Mouse (Mus musculus) T-helper 17 cell (primary cell): Measurements from ENCODE around the gene Pdpk1.

Experiments used
- in situ Hi-C, 2 experiments: fragments of 300-600 bp; cut with MboI, MseI; formaldehyde crosslinking; loops; 1 replicate in 1 of 2; 2 replicates in 1 of 2; pipeline ENCODE4 v1.15.1; 2025; ENCODE audit warnings: high pct_unique_total_duplicates in 2 of 2

The Pdpk1 gene

GRCm38 (mm10) chr17:24150824-24151223 is at the start of gene Pdpk1:
TSS of gene Pdpk1 (minus strand) at chr17:24150924.
- in situ Hi-C loops = no loop called here

- in situ Hi-C loops = no loop called here
Observed at GRCm38 (mm10) chr17:24199741-24200140, 49.0 kb upstream of the Pdpk1 start.

- in situ Hi-C loops = no loop called here
Observed at GRCm38 (mm10) chr17:24199252-24199651, 48.5 kb upstream of the Pdpk1 start.

- in situ Hi-C loops = no loop called here
Observed at GRCm38 (mm10) chr17:24197032-24197824, 46.5 kb upstream of the Pdpk1 start.

DNA sequence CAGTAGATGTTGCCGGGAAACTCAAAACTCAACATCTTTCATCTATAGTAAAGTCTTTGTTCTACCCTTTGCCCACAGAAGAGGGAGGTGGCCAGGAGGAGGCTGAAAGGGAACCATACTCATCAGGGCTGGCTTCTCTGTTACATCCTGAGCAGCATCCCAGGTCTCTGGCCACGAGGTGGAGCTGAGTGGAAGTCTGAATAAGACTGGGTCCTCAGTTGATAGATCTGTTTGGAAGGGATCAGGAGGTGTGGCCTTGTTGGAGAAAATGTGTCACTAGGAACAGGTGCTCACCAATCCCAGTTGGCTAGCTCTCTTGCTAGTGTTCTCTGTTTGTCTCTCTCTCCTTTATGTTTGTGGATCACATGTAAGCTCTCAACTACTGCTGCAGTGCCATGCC is 44.6 kb upstream of the Pdpk1 start:
- in situ Hi-C loops = no loop called here

DNA sequence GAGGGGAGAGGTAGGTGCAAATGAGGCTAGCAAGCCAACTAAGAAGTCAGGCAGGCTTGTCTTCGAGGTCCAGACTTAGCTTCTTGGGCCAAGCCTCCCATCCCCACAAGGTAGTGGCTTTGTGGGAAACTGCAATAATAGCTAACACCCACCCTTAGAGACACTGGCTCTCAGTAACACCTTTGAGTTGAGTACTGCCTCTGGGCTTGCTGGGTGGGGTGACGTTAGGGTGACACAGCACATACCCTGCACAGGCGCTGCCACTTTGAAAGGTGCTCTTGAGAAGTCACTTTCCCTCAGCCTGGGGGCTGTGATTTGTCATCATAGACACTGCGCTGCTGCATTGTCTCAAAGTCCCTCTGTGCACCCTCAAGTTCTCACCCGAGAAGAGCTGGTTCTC is 43.0 kb upstream of the Pdpk1 start:
- in situ Hi-C loops = no loop called here

GRCm38 (mm10) chr17:24193268-24193667 is 42.5 kb upstream of the Pdpk1 start:
- in situ Hi-C loops = no loop called here

DNA sequence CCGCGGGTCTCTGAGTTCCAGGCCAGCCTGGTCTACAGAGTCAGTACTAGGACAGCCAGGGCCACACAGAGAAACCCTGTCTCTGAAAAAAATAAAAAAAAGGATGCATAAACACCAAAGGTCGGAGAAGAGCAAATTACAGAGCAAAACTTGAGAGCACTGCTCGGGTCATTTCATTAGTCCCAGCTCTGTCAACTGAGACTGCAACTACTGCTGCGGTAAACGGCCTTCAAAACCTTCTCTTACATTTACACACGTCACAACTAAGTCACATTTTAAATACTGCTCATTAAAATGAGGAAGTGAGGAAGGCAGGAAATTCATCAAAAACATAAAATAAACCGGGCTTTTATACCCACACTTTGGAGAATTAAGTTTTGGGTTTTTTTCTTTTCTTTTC is 42.1 kb upstream of the Pdpk1 start:
- in situ Hi-C loops = no loop called here

DNA sequence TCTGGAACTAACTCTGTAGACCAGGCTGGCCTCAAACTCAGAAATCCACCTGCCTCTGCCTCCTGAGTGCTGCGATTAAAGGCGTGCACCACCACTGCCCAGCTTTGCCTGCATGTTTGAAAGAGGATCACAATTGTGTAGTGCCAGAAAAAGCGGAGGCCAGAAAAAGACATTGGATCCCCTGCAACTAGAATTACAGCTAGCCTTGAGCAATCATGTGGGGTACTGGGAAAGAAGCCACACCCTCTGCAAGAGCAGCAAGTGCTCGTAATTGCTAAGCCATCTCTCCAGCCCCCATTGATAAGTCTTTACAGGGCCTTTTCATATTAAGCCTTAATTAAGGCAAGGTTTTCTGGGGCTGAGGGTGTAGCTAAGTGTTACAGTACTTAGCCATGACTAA is 40.8 kb upstream of the Pdpk1 start:
- in situ Hi-C loops = no loop called here

- in situ Hi-C loops = no loop called here
Observed at GRCm38 (mm10) chr17:24190934-24191333, 40.2 kb upstream of the Pdpk1 start.

GRCm38 (mm10) chr17:24174259-24174658 is 23.5 kb upstream of the Pdpk1 start:
- in situ Hi-C loops = no loop called here

GRCm38 (mm10) chr17:24173423-24173822 is 22.7 kb upstream of the Pdpk1 start:
- in situ Hi-C loops = no loop called here

DNA sequence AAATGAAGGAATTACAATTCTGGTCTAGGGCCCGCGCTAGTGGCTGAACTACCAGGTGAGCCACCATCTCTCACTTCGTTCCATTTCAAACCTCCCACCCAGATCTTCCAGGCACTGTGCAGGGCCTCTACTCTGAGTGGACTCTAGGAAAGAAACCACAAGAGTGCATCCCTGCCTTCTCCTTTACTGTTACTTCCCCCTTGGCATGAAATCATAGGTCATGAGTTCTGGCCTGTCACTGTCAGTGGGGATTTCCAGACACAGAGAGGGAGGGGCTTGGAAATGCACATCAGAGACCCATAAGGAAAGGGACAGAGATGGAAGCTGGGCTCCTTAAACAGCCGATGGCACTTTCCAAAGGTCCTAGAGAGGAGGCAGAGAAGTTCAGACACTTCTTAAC is 21.0 kb upstream of the Pdpk1 start:
- in situ Hi-C loops = no loop called here

- in situ Hi-C loops = no loop called here
Observed at GRCm38 (mm10) chr17:24170729-24171128, 20.0 kb upstream of the Pdpk1 start.

DNA sequence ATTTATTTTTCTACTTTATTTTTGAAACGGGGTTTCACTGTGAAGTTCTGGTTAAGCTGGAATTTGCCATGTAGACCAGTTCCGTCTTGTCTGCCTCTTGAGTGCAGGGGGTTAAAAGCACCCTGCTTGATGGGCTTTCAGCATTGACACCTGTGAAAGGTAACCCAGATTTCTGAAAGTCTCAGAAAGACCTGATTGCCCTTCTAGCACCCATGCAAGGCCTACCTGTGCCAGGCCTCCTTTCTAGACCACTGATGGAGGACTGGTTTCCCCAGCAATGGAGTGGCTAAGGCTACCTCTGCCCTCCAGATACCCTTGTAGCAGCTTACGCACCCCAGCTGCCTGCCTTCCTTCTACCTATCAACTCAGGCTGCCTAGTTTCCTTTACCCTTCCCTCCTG is 19.4 kb upstream of the Pdpk1 start:
- in situ Hi-C loops = no loop called here

- in situ Hi-C loops = loop anchor here in 1 of 2 experiments (5.0 kb wide), 1 partner anchor 38 kb away; the partner anchor contains the start of genes Ntn3 and Tbc1d24
Observed at GRCm38 (mm10) chr17:24169317-24170065, 18.8 kb upstream of the Pdpk1 start, which contains the start of gene Atp6v0c. TSS of gene Atp6v0c (minus strand) at chr17:24169702.

GRCm38 (mm10) chr17:24168590-24169277 is 18.0 kb upstream of the Pdpk1 start:
- in situ Hi-C loops = loop anchor here in 1 of 2 experiments (5.0 kb wide), 1 partner anchor 39 kb away; the partner anchor contains the start of genes Ntn3 and Tbc1d24

DNA sequence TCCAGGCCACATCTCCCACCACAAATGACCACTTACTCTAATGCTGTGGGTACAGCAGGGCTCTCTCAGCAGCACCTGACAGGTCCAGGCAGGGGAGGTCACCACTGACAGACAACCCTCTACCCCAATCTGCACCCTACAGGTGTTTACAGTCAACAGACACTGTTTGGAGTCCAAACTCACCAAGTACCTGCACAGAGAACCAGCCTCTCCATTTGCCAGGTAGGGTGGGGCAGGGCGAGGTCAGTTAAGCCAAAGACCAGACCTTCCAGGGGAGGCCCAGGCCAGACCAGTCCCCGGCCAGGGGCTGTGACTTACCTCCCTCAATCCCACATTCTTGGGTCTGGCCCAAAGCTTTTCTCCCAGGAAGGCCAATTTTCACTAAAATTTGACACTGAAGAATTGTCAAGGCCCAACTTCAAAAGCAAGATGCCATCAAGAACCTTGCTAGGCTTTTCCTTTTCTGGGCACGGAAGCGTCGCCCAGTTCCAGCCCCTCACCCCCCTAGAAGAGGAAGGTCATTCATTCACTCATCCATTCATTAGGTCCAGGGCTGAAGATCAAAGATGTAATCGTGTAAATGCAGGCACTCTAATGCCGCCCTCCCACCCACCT is 17.3 kb upstream of the Pdpk1 start:
- in situ Hi-C loops = loop anchor here in 1 of 2 experiments (5.0 kb wide), 1 partner anchor 39 kb away; the partner anchor contains the start of genes Ntn3 and Tbc1d24

- in situ Hi-C loops = loop anchor here in 1 of 2 experiments (5.0 kb wide), 1 partner anchor 40 kb away; the partner anchor contains the start of genes Ntn3 and Tbc1d24
Observed at GRCm38 (mm10) chr17:24167120-24167519, 16.4 kb upstream of the Pdpk1 start.

DNA sequence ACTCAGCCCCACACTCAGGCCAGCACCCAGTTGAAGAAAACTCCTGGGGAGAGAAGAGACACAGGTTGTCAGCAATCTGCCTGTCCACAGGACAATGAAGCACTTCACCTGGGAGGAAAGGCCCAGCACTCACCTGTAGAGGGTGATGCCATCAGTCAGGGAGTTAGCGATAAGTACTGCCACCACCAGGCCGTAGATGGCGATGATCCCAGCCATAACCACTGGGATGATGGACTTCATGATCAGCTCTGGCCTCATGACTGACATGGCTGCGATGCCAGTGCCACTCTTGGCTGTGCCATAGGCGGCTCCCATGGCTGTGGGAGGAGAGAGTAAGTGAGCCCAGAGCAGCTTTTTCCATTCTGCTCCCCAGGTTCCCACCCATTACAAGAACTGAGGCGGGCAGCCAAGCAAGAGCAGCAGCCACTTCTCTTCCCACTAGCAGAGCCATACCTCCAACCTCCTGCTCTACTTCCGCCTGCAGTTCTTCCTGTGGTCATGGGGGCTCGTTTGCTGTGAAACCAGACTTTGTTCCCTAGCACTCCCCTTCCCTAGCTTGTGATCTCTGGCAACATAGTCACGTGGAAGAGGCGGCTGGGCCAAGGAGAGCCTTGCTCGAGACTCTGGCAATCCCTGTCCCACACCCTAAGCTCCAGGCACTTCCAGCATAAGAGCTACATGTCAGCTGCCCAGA is 14.0 kb upstream of the Pdpk1 start:
- in situ Hi-C loops = loop anchor here in 1 of 2 experiments (5.0 kb wide), 1 partner anchor 43 kb away; the partner anchor contains the start of genes Ntn3 and Tbc1d24
